Mouse (Mus musculus): ENCODE data around the gene Gata3. TPM values are rescaled to one million over a fixed set of nuclear protein-coding genes. Genes with fewer than 3 reads are reported as not detected.

The Gata3 gene
- total RNA-seq, 1 experiment from 2014 or later, result 17.3 TPM

DNA sequence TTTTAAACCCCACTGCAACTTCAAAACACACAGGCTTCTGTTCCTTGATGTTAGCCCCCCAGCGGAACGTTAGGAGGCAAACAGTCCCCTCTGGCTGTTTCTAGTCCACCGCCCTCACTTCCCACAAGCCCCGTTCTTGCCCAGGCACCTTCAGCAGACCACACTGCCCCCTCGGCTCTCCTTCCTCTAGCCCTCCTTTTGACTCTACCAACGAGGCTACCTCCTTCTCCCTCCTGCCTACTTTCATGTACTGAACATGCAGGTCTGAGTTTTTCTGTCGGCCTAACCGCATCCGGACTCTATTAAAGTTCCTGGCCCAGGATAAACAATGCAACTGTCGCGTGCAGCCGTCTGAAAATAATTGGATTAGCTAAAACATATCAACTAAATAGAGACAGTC lies 17.2 kb downstream of the Gata3 start:
- peak; percentile 6 for DNase-seq

DNA sequence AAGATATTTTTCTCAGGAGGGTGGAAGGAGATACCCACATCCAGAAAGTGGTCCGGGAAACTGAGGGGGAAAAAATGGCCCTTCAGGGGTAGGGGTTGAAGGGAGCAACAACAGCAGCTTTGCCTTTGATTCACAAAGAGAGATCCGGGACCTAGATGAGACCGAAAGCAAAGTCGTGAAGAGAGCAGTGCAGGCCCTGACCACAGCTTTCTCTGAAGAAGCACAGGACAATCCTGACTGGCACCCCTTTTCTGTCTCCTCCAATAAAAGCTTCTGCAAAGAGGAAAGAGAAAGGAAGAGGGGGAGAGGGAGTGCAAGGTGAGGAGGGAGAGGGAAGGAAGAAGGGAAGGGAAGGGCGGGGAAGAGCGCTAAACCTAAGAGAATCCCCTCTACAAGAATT lies 18.0 kb downstream of the Gata3 start:
- DNase-seq, result no peak

DNA sequence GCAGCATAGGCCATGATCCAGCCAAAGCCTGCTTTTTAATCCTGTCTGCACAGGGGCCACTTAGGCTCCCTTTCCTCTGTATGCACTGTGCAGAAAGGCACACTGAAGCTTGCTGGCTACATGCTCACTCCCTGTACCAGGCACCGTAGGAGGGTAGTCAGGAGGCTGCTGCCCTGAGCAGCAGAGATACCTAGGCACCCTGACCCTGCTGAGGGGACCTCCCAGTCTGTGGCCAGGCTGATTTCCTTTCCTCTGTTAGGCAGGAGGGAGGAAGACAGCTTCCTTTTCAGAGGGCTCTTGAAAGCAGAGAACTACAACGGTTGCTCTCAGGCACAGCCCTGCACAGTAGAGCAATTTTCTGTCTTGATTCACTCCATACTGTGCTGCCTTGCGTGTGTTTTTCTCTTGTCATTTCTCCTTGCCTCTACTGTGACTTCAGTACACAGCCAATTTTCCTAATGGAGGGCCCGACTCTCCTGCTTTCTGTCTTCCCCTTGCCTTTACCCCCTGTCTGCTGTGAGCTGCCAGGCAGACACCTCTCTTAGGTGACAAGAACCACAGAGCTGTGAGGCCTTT lies 18.6 kb downstream of the Gata3 start:
- DNase-seq, result no peak

DNA sequence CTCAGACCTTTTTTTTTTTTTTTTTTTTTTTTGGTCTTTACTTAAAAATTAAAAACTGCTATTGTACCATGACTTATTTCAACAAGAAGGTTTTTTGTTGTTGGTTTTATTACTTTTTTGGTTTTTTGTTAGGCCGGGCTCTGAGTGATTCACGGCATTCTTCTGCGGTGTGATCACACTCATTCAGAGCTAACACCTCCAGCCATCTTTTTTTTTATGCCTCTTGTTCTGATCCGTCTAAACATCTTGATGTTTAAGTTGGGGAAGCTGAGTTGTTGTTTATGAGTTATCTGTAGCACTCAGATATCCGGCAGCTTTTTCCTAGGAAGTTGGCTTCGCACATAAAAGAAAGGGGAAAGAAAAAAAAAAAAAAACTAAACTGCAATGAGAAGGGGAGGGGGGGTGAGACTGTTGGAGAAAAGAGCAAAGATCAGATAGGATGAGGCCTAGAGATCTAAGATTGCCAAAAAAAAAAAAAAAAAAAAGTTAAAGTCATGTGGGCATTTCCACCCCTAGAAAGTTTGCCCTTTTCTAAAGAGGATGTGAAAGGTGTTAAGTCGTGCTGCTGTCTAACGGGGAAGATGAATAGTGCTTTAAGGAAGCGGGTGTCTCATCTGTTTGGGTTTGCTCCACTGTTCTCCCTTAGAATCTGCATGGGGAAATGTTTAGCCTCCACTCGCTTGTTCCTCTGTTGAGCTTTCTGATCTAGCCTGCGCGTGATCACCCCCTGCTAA lies 22.6 kb downstream of the Gata3 start:
- no peak for DNase-seq

DNA sequence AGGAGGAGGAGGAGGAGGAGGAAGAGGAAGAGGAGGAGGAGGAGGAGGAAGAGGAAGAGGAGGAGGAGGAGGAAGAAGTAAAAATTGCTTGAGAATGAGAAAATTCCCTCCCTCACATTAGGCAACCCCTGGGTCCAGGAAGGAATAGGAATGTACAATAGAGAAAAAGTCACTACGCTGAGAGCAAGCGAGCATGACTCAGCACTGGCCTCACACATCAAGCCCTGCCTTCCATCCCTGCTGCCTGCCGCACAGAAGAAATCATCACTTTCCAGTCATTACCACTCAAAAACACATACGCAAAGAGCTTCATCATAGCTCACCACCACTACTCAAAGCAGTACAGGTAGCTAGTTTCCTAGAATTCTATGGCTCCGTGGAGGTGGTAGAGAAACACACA lies 29.1 kb downstream of the Gata3 start:
- no peak for DNase-seq

DNA sequence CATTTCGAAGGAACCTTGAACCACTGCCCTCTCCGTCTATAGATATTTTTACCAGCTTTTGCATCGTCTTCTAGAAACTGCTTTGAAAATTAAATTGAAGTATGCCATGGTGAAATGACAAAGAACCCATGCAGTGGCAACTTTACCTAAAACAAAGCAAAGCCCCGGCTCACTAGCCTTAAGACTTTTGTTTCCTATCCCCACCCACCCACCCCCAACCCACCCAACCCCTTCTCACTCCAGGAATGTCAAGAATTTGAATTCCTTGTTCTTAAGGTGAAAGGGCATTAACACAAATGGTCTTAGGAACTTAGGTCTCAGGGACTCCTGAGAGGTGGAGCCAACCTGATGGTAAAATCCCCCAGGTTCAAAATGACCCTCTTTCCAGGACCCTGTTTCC lies 34.0 kb downstream of the Gata3 start:
- DNase-seq, result no peak

DNA sequence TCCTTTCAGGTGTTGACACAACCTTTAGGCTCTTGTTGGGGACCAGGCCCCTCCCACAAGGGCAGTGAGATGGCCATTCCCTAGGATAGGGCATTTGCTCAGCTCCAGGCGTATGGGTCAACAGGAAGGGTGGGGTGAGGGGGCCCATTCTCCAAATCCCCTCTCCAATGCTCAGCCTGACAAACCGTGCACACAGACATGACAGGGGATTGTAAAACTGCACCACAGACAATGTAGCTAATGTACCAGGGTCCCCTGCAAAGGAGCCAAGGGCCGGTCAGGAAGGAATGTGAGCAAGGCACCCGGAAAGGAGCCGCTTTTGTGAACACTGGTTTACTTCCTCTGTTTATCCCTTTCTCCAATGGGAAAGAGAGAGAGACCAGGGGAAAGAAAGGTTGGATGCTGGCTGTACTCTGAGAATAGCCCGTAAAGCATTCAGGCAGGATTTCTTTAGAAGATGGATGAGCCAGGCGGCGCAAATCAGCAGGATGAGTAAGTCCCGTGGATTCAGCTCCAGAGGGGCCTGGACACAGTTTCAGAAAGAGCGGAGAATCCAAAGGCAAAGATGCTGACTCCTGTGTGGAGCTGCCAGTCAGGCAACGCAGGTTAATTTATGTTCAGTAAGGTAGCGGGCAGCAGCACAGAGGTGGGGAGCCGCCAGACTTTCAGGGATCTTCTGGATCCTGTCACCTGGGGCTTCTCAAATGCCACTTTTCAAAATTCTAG lies 36.8 kb downstream of the Gata3 start:
- no peak for DNase-seq

DNA sequence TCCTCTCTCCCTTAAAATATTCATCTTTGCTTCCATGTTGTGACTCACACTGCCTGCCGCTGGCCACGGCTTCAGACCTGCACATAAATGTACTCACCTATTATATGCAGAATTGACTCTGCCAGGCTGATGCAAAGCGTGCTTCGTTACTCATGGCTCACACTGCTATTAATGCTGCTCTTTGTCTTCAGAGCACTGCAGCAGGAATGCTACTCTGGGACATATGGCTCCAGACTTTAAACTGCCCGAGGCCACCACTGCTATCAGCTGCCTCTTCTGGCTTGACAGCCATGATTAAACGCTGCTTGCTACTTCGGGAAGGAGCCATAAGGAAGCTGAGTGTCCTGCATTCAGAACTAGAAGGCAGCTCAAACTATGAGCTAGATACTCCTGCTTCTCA lies 54.6 kb downstream of the Gata3 start:
- no peak for DNase-seq

DNA sequence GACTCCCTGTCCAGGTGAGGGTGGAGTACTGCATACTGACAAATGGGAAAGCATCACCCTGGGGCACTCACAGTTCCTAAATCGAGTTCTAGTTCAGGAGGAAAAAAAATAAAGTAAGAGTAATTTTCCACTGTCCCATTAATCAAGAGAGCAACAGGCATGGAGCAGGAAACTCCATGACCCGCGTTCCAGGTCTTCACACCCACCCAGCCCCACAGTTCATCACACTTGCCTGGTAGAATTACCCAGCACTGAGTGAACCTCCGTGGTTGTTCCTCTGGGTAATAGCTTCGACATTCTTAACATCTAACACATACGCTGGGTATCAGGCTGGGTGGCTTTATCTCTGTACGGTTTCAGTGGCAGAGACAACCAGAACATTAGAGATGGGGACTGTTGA lies 56.1 kb downstream of the Gata3 start:
- no peak for DNase-seq

DNA sequence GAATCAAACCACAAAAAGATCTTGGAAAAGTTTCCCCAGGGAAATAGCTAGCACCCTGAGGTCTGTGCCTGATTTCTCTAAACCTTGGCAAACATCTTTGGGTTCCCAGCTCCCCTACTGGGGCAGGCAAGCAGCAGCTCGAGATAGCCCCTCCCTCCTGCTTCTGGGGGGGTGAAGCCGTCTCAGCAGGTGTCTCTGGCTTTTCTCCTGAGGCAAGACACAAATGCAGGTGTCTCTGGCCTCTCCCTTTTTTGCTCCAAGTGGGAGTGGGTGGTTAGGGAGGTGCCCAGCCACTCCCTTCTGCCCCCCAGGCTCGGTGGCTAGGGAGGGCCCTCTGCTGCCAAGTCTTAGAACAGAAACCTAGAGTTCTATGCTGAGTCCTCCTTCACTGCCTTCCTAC lies 62.2 kb downstream of the Gata3 start:
- DNase-seq, result no peak

DNA sequence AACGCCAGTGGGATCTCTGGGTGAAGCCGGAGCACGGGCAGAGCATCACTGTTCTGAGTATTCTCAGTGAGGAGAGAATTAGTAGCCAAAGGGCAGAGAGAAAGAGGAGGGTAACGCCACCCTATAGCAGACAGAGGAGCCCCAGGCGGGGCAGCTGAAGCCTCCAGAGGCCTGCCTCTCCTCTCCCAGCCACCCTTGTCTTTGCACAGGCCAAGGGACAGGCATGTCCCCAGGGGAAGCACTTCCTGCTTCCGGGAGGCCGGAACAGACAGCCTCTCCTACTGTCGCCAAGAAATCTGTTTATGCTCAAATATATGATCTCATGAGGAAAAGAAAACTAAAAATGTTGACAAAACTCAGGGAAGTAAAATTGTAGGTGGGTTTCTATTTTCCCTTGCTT lies 69.2 kb downstream of the Gata3 start:
- no peak for DNase-seq

DNA sequence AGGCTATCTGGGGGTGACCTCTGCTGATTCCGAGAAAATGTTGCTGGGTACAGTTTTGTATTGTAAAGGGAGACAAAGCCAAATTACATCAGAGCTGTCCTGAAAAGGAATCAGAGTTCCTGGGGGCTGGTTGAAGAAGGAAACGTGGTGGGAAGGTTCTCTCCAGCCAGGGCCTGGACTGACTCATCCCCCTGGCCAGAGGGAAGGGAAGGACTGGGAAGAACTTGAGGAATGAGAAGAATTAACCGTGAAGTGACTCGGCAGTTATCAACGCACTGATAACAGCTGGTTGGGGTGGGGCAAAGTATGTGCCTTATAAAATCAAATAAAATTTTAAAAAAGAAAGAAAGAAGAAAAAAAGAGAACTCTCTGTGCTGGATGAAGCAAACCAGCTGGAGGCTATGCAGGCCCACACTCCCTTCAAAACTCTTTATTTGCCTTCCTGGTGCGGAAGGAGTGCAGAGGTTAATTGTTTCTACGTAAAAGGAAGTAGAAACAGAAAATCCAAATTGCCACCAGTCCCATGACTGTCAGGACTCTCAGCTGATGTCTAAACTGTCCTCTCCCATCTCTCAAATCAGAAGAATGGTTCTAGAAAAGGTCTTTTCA lies 71.6 kb downstream of the Gata3 start:
- DNase-seq, result no peak

Other genes starting within 250 kb of the Gata3 start
- 1.3 and 1.4 TPM in 2 replicates for gene 4930412O13Rik, start 8.8 kb downstream of the Gata3 start, total RNA-seq (2021)
- not detected in 2 replicates for gene 9230102O04Rik, start 494 bp downstream of the Gata3 start, total RNA-seq (2021)
- 10.3 and 13.4 TPM in 2 replicates for gene Taf3, start 158.6 kb upstream of the Gata3 start, total RNA-seq (2021)
- 563 and 581 TPM in 2 replicates for gene Atp5c1, start 190.5 kb upstream of the Gata3 start, total RNA-seq (2021)
- gene Kin, start 190.6 kb upstream of the Gata3 start, total RNA-seq (2021), result 21.0 and 24.7 TPM in 2 replicates
- 14.6 and 184 TPM in 2 replicates for gene Itih2, start 241.4 kb upstream of the Gata3 start, total RNA-seq (2021)